Mouse (Mus musculus) spleen, adult 18-20 months (tissue): Measurements from ENCODE around the gene D1Ertd622e.

ENCODE experiments used
- DNase-seq, 2 experiments: peaks; one replicate each; pipeline ENCODE4 v3.0.0; 2022; ENCODE audit warnings: mixed read lengths in 2 of 2

The D1Ertd622e gene

DNA sequence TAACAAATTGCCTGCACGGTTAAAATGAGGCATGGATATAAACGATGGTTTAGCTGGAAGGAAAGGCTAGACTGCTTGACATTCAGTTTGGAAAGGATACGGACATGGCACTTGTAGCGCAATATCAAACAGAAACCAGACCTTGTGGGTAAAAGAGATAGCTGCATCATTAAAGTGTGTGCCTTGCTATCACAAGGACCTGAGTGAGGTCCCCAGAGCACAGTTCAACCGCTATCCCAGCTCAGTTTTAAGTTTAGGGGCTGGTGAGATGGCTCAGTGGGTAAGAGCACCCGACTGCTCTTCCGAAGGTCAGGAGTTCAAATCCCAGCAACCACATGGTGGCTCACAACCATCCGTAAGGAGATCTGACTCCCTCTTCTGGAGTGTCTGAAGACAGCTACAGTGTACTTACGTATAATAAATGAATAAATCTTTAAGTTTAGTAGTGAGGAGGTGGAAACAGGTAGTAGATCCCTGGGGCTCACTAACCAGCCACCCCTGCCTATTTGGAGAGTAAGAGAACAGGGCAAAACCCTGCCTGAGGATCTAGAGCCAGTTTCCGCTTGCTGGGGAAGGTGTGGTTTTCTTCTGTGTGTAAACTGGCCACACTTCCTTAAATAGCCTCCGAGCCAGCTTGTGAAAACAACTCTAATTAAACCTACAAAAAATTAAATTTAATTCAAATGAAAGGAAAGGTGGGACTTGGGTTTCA, 29.2 kb downstream of the D1Ertd622e start:
- DNase-seq = no peak

DNA sequence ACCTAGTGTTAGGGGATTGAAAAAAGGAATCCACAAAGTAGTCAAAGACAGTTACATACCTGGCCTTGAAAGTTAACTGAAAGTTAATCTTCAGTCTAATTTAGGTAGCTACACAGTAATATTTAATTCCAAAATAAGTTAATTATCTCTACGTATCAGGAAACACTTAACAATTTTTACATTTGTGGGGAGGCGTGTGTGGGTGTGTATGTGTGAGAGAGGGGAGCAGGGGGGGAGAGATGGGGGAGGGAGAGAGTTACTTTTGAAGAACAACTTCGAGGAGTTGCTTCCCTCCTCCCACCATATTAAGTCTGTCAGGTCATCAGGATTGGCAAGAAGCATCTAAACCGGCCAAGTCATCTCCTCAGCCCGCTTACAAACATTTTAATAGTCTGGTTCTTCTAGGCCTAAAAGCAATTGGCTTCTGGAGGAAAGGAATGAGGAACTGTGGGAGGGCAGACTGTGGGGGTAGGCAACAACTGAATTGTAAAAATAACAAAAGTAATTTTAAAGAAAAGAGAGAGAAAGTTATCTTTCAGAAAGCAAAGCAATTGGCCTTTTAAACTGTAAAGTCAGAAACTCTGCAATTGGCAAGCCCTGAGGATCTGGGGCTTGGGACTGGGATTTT, 29.9 kb downstream of the D1Ertd622e start:
- no peak for DNase-seq

DNA sequence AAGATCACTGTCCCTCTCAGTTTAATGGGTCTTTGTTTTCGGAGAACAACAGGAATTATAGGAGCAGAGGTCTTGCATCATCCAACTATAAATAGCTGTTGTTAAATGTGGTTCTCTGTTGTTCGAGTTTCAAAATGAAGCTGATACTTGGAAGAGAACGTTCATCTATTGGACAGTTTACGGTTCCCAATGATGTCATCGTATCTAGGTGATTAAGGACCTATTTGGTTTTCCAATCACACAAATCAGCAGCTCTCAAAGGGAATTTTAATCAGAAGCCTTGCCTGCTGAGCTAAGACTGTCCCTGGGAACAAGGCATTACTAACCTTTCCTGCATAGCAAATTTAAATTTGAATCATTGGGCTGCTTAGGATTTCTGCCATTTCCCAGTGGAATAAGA, 31.7 kb downstream of the D1Ertd622e start:
- no peak for DNase-seq

DNA sequence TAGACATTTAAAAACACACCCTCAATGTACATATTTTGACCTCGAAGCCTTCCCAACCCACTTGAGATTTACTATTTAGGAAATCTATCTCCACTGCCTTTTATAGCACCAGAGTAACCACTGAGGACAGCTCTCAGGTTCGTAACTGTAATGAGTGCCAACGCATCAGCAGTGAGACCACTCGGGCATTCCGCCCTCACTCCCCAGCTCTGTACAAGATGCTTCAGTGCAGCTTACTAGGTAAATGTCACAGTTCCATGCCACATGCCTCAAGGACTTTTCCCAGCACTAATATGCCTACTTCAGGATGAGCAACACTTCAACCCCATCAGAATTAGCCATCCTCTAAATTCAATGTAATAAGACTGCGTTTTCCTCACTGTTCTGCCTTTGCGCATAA, 33.0 kb downstream of the D1Ertd622e start:
- no peak for DNase-seq

DNA sequence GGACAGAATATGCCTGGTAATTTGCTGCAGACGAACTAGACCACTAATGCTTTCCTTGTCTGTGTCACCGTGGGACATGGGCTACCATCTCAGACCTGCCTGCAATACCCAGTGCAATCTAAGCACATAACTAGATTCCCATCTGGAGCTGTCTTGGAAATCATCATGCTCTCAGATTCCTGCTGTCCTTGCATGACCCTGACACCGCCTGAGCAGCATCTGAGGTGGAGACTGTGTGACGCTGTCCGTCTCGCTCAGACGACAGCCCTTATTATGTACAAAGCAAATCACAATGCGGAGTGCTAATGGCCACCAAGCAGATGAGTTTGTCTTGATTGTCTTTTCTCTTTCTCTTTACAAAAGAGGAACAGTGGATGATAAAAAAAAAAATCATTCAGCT, 33.9 kb downstream of the D1Ertd622e start:
- no peak for DNase-seq

DNA sequence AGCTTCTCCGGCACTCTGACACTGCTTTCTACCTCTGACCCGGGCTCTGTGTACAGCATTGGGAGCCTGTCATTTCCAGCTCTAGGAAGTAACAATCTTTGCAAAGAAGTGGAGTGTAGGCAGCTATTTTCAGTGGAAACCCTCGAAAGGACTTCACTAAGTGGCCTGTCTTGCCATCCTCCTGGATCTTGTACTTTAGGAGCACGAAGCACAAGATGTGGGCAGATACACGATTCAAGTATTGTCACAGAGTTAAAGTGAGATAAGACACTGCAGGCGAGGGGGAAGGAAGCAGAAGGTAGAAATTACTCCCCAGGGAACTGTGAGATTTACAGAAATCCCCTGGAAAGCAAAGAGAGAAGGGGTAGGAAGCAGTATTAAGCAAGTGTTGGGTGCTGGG, 36.4 kb downstream of the D1Ertd622e start:
- DNase-seq = no peak

DNA sequence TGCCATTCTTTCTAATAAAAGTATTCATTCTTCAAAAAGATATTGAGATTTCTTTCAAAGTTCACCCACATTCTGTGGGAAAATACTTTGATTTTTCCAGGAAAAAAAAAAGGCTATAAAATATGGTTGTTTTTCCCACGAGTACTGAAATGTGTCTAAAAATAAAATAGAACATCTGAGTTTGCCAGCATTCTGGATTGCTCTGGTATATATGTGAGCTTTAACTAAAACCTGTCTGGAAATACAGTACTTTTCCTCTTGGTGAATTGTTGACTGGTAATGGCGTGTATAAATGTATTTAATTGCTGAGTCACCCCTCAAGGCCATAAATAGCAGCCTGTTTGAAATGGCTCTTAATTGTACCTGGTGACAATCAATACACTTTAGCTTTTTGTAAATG, 37.5 kb downstream of the D1Ertd622e start:
- DNase-seq = no peak

DNA sequence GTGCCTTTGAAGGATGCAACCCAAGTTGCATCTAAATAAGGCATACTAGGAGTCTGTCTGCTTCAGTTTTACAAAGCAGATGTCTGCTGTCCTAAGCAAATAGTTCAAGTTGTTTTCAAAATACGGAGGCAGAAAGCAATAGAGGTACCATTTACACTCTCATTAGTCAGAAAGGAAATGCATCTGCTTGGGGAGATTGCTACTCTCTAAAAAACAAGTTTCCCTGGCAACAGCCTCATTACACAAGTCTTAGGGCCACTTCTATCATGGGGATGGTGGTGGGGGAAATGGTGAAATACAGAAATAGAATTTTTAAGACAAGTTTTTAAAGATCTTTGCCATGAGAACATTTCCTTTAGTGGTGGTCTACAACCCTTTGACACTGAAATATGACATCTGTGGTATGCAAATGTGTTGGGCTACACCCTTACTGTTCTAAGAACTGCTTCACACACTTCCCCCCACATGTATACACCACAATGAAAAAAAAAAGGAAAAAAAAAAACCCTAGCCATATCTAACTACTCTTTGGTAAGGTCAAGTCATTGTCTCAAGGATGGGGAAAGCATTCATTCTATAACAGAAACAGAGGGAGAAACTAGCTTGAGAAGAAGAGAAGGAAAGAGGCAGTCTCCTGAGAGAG, 38.5 kb downstream of the D1Ertd622e start:
- no peak for DNase-seq

DNA sequence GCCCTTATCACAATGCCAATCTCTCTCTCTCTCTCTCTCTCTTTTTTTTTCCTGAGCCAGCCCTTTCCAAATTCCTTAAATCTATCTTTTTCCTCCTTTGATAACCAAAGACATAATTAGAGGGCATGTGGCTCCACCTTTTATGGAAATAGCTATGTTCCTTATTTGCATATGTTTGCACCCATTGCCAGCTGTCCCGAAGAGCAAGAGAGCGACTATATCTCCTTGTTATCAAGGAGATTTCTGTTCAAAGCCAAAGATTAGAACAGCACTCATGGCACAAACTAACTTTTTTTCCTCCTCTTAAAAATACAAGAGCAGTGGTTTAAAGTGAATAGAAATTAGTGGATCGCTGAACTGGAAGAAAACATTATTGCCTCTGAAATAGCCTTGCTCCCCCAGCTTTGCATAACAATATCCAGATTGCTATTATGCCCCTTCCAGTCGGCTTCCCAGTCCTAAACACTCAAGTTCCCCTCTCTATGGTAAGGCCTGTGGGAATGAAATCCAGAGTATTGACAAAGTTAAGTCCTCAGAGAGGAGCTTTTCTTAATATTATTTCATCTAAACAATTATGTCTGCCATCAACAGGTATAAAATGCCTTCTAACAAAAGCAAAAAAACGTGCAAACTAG, 39.2 kb downstream of the D1Ertd622e start:
- no peak for DNase-seq

DNA sequence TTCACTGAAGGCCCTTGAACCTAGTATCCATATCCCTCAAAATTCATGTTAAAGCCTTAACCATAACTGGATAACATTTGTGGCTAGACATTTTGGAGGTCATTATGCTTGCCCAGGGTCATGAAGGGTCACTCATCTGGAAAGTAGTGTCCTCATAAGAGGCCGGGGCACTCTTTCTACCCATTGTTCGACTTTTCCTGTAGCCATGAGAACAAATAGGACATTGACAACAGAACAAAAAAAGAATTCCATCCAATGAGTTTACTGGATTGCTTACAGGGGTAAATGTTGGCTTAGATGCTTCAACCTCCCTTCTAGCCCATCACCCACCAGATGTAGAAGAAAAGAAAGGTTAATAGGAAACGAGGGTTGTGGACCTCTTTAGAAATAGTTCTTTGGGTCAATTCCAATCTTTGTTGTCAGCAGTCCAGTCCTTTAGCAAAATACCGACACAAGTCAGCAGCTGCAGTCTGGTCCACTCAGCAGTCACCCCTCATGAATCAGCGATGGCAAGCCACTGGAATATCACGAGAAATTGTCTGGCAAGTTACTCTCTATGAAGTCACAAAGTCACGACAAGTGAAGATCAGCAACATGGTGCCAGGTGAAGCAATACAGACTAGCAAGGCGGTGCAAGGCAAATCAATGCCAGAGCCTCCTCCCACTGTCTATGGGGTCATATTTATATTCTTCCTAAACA, 42.1 kb downstream of the D1Ertd622e start:
- no peak for DNase-seq

DNA sequence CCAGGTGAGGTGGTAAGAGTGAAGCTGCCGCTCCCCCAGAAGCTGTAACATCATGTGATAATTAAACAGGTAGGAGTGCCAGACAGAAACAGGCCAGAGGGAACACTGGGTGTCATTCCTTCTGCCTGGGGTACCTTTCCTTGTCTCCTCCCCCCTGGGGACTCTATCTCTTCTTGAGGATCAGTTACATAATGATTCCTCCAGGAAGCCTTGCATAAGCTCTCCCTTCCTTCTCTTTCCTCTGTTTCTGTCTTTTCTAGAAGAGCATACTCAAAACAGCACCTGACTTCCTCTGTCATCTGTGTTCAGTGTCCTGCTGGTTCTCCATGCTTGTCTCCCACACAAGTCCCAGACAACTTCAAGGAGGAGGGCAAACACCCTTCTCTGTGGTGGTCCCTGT, 46.3 kb downstream of the D1Ertd622e start:
- DNase-seq = no peak

DNA sequence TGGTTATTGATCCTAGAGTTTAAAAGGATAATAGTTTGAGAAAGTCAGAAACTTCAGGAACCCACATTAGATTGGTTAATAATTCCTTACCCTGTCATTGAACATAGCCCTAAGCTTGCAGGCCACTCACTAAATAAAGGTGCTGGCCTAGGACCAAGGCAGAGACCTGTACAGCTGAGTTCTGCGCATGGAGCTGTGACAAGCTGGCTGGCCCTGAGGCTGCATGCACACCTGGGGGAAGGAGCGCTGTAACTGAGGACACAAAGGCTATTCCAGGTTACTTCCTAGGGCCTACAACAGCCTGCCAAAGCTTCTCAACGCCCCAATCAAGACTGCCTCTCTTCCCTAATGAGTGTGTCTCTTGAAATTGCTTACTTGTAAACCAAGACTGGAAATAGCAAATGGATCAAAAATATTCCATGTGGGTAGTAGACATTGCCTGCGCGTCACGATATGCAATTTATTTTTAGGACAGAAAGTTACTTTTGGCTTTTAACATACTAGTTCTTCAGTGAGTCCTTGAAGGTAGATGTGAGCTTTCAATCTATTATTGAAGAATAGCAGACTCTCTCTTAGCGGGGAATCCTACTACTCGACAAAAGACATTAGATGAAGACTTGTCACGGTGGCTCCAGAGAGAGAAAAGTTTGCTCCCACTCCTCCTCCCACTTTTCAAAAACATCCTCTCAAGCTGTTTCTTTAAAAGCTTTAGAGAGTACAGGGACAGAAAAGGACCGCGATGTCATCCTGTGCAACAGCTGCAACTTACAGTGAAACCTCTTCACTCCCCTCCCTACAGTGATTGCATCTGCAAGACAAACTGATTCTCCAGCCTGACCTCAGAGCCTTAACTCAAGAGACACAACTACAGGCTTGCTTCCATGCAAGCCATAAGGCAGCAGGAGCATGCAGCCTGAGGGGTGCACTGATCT, 47.1 kb downstream of the D1Ertd622e start:
- DNase-seq = no peak

DNA sequence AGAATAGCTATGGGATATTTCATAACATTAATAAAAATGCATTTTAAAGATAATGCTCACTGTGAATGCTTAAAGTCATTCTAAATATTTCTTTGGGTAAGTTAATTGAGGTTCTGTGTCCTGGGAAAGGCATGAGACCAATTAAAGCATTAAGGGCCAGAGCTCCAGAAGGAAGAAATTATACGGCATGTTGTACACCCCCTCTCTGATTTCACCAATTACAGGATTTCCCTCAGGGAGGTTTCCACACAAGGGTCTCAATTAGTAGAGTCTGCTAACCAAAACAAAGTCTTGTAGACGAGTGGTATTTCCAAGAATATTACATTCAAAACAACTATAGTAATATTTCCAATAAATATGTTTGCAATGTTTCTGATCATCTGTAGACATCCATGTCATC, 50.1 kb downstream of the D1Ertd622e start:
- DNase-seq = no peak

DNA sequence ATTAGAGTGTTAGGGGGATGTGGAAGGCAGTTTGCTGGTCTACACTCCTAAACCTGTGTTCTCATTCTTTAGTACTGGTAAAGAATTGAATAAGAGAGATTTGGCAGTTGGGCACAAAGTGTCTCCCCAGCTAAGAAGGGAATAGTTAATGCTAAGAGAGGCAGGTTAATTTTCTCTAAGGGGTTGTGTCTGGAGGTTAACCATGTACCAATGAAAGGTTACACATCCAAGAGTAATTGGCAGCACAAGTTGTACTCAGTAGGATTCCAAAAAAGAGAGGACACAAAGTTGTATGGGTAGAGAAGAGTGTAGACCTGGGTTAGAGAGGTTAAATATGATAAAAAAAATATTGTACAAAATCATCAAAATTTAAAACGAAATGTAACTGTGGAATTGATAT, 58.5 kb downstream of the D1Ertd622e start:
- no peak for DNase-seq

DNA sequence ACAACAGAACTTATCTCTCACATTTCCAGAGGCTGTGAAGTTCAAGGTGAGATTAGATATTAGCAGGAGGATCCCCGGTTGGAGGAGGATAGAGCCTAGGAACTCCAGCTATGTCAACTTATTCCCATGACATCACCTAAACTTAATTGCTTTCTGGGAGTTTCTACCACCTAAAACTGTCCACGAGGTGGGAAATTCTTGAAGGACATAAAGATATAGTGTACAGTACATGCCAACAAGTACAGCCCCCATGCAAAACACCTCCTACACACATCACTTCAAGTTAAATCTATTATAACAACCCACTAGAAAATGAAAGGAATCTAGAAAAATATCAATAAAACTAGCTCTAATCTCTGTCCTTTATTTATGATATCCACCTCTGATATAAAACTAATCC, 61.5 kb downstream of the D1Ertd622e start:
- DNase-seq = no peak

DNA sequence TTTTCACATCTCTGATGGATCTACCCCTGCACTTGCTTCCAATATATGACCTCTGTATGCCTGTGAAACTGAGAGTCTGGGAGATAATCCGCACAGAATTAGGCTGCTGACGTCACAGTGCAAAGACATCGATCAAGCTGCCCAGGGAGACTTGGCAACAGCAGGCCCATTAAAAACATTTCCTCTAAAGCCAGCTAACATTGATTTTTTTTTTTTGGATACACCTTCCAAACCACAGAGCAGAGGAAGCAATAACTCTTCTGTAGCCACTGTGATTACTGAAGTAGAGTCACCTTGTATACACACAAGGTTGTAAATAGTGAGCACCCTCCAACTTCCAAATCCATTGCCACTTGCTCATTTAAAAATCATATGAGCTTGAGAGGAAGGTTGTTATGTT, 62.8 kb downstream of the D1Ertd622e start:
- no peak for DNase-seq

DNA sequence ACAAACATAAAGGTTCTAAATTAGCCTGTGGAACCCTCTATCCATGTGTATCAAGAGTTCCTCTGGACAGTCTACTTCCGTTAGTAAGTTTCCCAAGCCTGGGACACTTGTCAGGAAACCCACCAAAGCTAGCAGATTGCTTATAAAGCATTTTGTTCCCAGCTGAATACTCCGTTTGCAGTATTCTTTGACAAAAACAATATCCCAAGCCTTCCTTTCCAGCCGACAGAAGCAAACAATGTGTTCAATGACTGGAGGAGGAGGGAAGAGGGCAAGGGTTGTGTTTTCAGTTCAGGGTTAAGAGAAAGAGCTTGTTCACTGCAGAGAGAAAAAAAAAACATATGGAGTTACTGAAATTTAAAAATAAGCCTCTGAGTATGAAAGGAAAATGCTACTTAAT, 73.3 kb downstream of the D1Ertd622e start:
- DNase-seq = no peak

DNA sequence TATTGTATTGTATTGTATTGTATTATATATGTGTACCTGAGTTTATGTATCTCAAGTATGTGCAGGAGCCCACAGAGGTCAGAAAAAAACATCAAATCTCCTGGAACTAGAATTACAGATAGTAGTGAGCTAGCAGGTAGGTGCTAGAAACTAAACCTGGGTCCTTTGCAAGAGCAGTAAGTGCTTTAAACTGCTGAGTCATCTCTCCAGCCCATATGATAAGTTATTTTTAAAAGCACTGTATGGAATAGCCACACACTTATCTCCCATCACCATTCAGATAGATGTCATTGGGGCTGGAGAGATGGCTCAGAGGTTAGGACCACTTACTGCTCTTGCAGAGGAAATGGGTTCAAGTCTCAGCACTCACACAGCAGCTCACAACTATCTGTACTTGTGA, 76.8 kb downstream of the D1Ertd622e start:
- no peak for DNase-seq

DNA sequence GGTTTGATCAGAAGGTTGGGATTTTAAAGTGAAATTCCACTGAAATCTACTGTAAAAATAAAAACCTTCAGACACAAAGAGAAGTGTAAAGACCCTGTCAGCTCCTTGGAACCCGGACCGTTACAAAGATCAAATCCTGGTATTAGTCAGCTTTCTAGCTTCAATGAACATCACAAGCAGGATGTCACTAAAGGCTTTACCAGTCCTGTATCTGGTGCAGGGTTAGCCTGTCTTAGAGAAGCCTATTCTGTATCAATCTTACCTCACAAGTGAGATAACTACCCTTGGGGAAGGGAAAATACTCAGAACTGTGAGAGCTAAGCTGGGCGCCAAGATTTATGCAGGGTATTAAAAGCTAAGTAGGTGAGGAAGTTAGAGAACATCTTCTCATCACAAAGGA, 77.7 kb downstream of the D1Ertd622e start:
- no peak for DNase-seq

DNA sequence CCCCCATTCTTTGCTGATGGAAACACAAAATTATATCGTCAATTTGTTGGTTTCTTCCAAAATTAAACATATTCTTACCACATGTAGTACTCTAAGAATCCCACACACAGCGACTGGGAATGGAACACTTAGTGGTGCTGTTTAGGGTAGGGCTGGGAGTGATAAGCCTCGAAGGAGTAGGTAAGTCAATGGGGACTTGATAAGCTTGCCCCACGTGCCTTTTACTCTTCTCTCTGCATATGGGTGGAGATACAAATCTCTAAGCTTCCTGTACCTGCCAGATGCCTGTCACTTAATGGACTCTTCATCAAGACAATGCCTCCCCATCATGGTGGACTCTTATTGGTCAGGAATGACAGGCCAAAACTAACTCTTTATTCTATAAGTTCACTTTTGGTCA, 78.8 kb downstream of the D1Ertd622e start:
- no peak for DNase-seq

DNA sequence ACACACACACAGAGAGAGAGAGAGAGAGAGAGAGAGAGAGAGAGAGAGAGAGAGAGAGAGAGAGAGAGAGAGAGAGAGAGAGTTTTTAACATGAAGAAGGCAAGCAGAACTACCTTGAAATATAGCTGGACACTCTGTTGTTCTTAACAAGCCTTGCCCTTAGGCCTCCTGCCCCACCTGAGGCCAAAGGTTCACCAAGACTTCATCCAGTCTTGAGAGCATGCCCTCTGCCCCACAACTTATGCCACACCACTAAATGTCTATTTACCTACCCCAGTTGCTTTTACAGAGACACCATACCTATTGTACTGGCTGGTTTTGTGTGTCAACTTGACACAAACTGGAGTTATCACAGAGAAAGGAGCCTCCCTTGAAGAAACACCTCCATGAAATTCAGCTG, 81.2 kb downstream of the D1Ertd622e start:
- DNase-seq = peak in 1 of 2 experiments; percentile 7

DNA sequence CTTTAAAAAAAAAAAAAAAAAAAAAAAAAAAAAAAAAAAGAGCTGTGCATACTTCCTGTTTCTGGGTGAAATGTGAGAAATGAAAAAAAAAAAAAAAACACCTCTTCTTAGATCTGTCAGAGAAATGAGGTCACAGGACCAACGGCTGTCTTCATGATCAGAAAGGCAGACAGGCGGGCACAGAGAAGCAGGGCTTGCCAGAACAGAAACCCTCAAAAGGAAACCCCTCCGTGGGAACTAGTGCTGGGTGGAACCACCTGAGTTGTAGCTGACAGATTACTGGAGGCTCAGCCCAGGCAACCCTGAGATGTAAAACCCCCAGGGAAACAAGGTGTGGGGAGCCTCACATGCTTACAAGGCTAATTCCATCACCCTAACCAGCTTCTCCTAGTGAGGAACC, 81.6 kb downstream of the D1Ertd622e start:
- peak; percentile 34 to 63 for DNase-seq
